Mouse (Mus musculus): ENCODE data around the gene Slc6a16. TPM values are rescaled to one million over a fixed set of nuclear protein-coding genes. Genes with fewer than 3 reads are reported as not detected.

The Slc6a16 gene
- polyA plus RNA-seq, 1 experiment from 2014 or later: 1.3 TPM

DNA sequence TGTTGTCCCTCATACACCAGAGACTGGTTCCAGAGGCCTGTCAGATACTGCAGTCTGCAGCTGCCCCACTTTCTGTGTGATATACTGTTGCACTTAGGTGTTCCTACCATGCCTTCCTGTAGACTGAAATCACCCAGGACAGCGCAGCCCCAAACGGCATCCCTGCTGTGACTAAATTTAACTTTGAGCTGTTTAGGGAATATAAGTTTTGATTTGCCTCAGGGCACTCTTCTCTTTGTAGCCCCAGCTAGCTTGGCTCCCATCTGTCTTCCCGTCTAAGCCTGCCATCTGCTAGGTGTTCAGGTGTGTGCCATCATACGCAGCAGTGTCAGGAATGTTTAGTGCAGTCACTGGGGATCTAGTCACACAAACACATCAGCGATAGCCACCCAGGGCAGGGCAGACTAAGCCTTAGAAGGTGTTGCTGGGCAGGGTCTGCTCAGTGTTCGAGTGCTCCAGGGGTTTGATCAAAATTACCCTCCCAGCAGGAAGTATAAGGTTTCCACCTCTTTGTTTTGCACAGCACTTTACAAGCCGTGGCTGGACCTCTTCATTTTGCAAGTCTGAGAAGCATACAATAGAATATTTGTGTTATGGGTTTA is 22.2 kb downstream of the Slc6a16 start:
- 69% methylated on average over 7 of the region's 7 CpGs for WGBS
- Histone ChIP-seq H3K9ac (no peak overlapping the region), H3K36me3 (no peaks in the 10 kb centered on the region), H3K9me3 (no peaks in the 10 kb centered on the region), H3K4me2 (no peak overlapping the region), H3K27me3 (0 out of 2 replicates have a peak, but pooled peaks cover 2% of the 10 kb centered on the region), H3K27ac (replicated peaks) (no peak overlapping the region), H3K4me3 (no peak overlapping the region), H3K4me1 (replicated peaks) (no peaks in the 10 kb centered on the region)
- ATAC-seq (ENCODE audit: low FRiP score, low read depth): no peak

DNA sequence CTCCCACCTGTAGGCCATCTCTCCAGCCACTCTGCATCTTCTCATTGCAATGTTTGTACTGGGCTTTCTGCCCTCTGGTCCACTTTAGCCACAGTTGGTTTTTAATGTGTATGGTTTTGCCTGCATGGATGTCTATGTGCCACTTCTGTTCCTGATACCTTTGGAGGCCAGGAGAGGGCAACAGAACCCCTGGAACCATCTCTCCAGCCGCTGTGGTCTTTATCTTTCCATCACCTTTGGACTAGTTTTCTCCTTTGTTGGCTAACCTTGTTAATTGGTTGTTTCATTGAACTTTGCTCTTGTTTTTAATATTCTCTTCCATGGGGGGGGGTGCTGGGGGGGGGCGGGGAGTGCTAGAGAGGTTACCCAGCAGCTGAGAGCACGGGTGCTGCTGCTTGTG is 23.5 kb downstream of the Slc6a16 start:
- Histone ChIP-seq H3K4me1 (replicated peaks) (no peaks in the 10 kb centered on the region), H3K27ac (replicated peaks) (no peak overlapping the region), H3K9ac (no peak overlapping the region), H3K4me3 (no peak overlapping the region), H3K9me3 (no peaks in the 10 kb centered on the region), H3K27me3 (0 out of 2 replicates have a peak, but pooled peaks cover 2% of the 10 kb centered on the region), H3K36me3 (no peaks in the 10 kb centered on the region), H3K4me2 (no peak overlapping the region)
- 77% methylated on average over 3 of the region's 3 CpGs for whole genome bisulfite sequencing
- no peak for ATAC-seq (ENCODE audit: low FRiP score, low read depth)

DNA sequence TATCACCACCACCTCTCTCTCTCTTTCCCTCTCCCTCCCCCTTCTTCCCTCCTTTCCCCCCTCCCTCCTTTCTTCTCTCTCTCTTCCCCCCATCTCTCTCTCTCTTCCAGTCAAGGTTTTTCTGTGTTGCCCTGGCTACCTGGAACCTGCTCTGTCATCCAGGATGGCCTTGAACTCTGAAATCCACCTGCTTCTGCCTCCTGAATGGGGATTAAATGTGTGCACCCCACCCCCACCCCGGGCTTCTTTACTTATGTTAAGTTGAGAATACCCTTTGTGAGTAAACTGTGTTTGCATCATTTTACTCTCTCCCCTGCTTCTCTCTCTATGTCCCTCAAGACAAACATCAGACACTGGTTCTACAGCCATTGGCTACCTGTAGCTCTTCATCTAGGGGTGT is 24.6 kb downstream of the Slc6a16 start:
- H3K27me3 ChIP-seq: 0 out of 2 replicates have a peak, but pooled peaks cover 2% of the 10 kb centered on the region
- no peak overlapping the region for H3K4me2 ChIP-seq
- 79% methylated on average over 1 of the region's 1 CpGs for WGBS
- H3K27ac ChIP-seq (replicated peaks): no peak overlapping the region
- no peak overlapping the region for H3K9ac ChIP-seq
- no peaks in the 10 kb centered on the region for H3K9me3 ChIP-seq
- no peaks in the 10 kb centered on the region for H3K36me3 ChIP-seq
- no peak overlapping the region for H3K4me3 ChIP-seq
- no peak for ATAC-seq (ENCODE audit: low FRiP score, low read depth)
- H3K4me1 ChIP-seq (replicated peaks): no peaks in the 10 kb centered on the region

- Histone ChIP-seq H3K4me3 (no peak overlapping the region), H3K9ac (no peak overlapping the region), H3K4me1 (replicated peaks) (peaks cover 4% of the 10 kb centered on the region), H3K36me3 (no peaks in the 10 kb centered on the region), H3K27me3 (peaks cover 7% of the 10 kb centered on the region), H3K4me2 (no peak overlapping the region), H3K9me3 (no peaks in the 10 kb centered on the region), H3K27ac (replicated peaks) (no peak overlapping the region)
- ATAC-seq (ENCODE audit: low FRiP score, low read depth): no peak
- WGBS: 63% methylated on average over 10 of the region's 10 CpGs
These were observed 32.0 kb downstream of the Slc6a16 start for GRCm38 (mm10) chr7:45272786-45273412.

GRCm38 (mm10) chr7:45273672-45274071 is 32.8 kb downstream of the Slc6a16 start:
- Histone ChIP-seq H3K4me1 (replicated peaks) (peaks cover 4% of the 10 kb centered on the region), H3K27me3 (peaks cover 7% of the 10 kb centered on the region), H3K27ac (replicated peaks) (no peak overlapping the region), H3K9ac (no peak overlapping the region), H3K4me3 (no peak overlapping the region), H3K36me3 (no peaks in the 10 kb centered on the region), H3K9me3 (no peaks in the 10 kb centered on the region), H3K4me2 (no peak overlapping the region)
- WGBS: 93% methylated on average over 8 of the region's 8 CpGs
- ATAC-seq (ENCODE audit: low FRiP score, low read depth): no peak

DNA sequence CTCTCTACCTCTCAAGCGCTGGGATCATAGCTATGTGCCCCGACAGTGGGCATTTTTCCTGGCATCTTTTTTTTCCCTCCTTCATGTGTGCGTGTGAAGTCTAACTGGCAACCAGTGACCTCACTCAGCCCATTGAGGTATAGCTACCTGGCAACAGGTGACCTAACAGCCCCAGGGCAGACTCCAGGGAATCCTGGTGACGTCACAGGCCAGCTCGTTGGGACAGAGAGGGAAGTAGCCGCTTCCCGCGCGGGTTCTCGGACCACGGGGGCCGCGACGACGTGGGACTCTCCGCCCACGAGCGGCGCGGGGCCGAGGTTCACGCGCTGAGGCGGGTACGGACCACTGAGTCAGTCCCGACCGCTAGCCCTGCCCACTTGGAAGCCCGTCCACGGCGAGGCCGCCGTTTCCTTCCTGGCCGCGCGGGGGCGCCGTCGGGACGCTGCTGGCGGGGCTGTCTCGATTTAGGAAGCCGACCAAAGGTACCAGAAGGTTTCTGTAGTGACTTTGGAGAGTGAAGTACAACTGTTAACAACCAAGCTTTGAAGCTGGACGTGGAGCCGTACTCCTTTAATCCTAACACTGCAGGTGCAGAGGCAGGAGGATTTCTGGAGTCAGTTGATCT is 36.4 kb downstream of the Slc6a16 start, which contains the start of gene Slc6a21:
Gene Slc6a21, plus strand, starts transcription at position 378 of the 625 bp plus-strand sequence.
- Histone ChIP-seq H3K4me2 (peak within 1 kb of the TSS; percentile 62), H3K9ac (peak within 1 kb of the TSS; percentile 27; the same call in 1 of the 2 replicates), H3K9me3 (no peaks in the 10 kb centered on the region), H3K36me3 (no peaks in the 10 kb centered on the region), H3K27ac (replicated peaks) (no peak within 1 kb of the TSS), H3K4me1 (replicated peaks) (peaks cover 4% of the 10 kb centered on the region), H3K27me3 (peaks cover 11% of the 10 kb centered on the region), H3K4me3 (peak within 1 kb of the TSS; percentile 34)
- ATAC-seq (ENCODE audit: low FRiP score, low read depth): no peak
- WGBS: 6% methylated on average over 44 of the region's 44 CpGs

- WGBS: 90% methylated on average over 13 of the region's 13 CpGs
- Histone ChIP-seq H3K9ac (no peak overlapping the region), H3K4me1 (replicated peaks) (no peaks in the 10 kb centered on the region), H3K27ac (replicated peaks) (no peak overlapping the region), H3K9me3 (no peaks in the 10 kb centered on the region), H3K4me3 (no peak overlapping the region), H3K27me3 (0 out of 2 replicates have a peak, but pooled peaks cover under 1% of the 10 kb centered on the region), H3K36me3 (no peaks in the 10 kb centered on the region), H3K4me2 (no peak overlapping the region)
- no peak for ATAC-seq (ENCODE audit: low FRiP score, low read depth)
These were observed 45.6 kb downstream of the Slc6a16 start for GRCm38 (mm10) chr7:45286486-45286885.

DNA sequence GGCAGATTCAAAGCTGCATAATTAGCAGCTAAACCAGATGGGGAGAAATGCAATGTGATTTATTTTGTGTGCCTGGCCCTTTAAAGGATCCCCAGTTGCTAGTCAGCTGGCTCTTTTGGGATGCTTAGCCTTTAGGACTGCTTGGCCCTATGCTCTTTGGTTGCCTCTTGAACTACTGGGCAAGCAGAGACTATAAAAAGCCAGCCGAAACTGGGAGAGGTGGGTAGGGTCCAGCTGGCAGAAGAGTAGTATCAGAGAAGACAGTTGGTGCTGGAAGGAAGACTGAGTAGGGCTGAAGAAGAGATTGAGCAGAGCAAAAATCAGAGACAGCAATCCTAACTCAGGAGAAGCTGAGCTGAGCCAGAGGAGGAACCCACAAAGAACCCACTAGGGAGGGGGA is 55.7 kb downstream of the Slc6a16 start:
- H3K27ac ChIP-seq (replicated peaks): no peak overlapping the region
- H3K9me3 ChIP-seq: no peaks in the 10 kb centered on the region
- peaks cover 10% of the 10 kb centered on the region for H3K4me1 ChIP-seq (replicated peaks)
- ATAC-seq (ENCODE audit: low FRiP score, low read depth): no peak
- H3K4me2 ChIP-seq: no peak overlapping the region
- no peaks in the 10 kb centered on the region for H3K36me3 ChIP-seq
- H3K4me3 ChIP-seq: no peak overlapping the region
- WGBS: 93% methylated on average over 1 of the region's 1 CpGs
- H3K9ac ChIP-seq: no peak overlapping the region
- H3K27me3 ChIP-seq: no peaks in the 10 kb centered on the region

GRCm38 (mm10) chr7:45297563-45297962 is 56.7 kb downstream of the Slc6a16 start:
- H3K4me1 ChIP-seq (replicated peaks): peaks cover 11% of the 10 kb centered on the region
- no peaks in the 10 kb centered on the region for H3K36me3 ChIP-seq
- H3K9me3 ChIP-seq: no peaks in the 10 kb centered on the region
- no peaks in the 10 kb centered on the region for H3K27me3 ChIP-seq
- no peak for ATAC-seq (ENCODE audit: low FRiP score, low read depth)
- no peak overlapping the region for H3K4me2 ChIP-seq
- H3K4me3 ChIP-seq: no peak overlapping the region
- no peak overlapping the region for H3K9ac ChIP-seq
- 61% methylated on average over 3 of the region's 3 CpGs for WGBS
- no peak overlapping the region for H3K27ac ChIP-seq (replicated peaks)

GRCm38 (mm10) chr7:45299752-45300151 is 58.9 kb downstream of the Slc6a16 start:
- Histone ChIP-seq H3K9ac (no peak overlapping the region), H3K27me3 (no peaks in the 10 kb centered on the region), H3K4me1 (replicated peaks) (peaks cover 23% of the 10 kb centered on the region), H3K9me3 (no peaks in the 10 kb centered on the region), H3K36me3 (no peaks in the 10 kb centered on the region), H3K4me3 (no peak overlapping the region), H3K4me2 (no peak overlapping the region), H3K27ac (replicated peaks) (no peak overlapping the region)
- 16% methylated on average over 5 of the region's 5 CpGs for WGBS
- ATAC-seq (ENCODE audit: low FRiP score, low read depth): peak; percentile 86

GRCm38 (mm10) chr7:45300270-45300669 is 59.4 kb downstream of the Slc6a16 start:
- WGBS: 15% methylated on average over 6 of the region's 6 CpGs
- Histone ChIP-seq H3K9ac (no peak overlapping the region), H3K27ac (replicated peaks) (no peak overlapping the region)

GRCm38 (mm10) chr7:45302626-45303025 is 61.7 kb downstream of the Slc6a16 start:
- 50% methylated on average over 8 of the region's 8 CpGs for WGBS
- no peak overlapping the region for H3K4me2 ChIP-seq
- peaks cover 31% of the 10 kb centered on the region for H3K4me1 ChIP-seq (replicated peaks)
- H3K27ac ChIP-seq (replicated peaks): no peak overlapping the region
- no peaks in the 10 kb centered on the region for H3K9me3 ChIP-seq
- no peaks in the 10 kb centered on the region for H3K36me3 ChIP-seq
- no peaks in the 10 kb centered on the region for H3K27me3 ChIP-seq
- H3K4me3 ChIP-seq: no peak overlapping the region
- no peak overlapping the region for H3K9ac ChIP-seq
- ATAC-seq (ENCODE audit: low FRiP score, low read depth): no peak

More at GRCm38 (mm10) chr7:45300270-45300669, 59.4 kb downstream of the Slc6a16 start:
- Histone ChIP-seq H3K36me3 (no peaks in the 10 kb centered on the region), H3K4me3 (no peak overlapping the region), H3K4me2 (peak overlapping the region; percentile 44), H3K9me3 (no peaks in the 10 kb centered on the region), H3K27me3 (no peaks in the 10 kb centered on the region), H3K4me1 (replicated peaks) (peaks cover 29% of the 10 kb centered on the region)
- no peak; the same call in 1 of the 2 replicates for ATAC-seq (ENCODE audit: low FRiP score, low read depth)

Measured in hindbrain, embryonic 15.5 days (tissue).